Mouse (Mus musculus): ENCODE measurements at regions not wholly inside any gene's neighbourhood (a gene's known extent, or its start where the extent isn't known, plus 50 kb on each side); places are given as distances from the start of the nearest gene placed in this dataset.

GRCm38 (mm10) chr12:25252776-25253510 is 156.0 kb upstream of the Id2 start:
- in situ Hi-C loops (cut with MboI; ENCODE audit: unreplicated experiment in 2 of 2): no loop called here

- in situ Hi-C loops (cut with MboI; ENCODE audit: unreplicated experiment in 2 of 2): no loop called here
Measured at GRCm38 (mm10) chr12:25251411-25252171, 154.7 kb upstream of the Id2 start.

GRCm38 (mm10) chr12:25250881-25251280 is 153.9 kb upstream of the Id2 start:
- in situ Hi-C loops (cut with MboI; ENCODE audit: unreplicated experiment in 2 of 2): no loop called here

DNA sequence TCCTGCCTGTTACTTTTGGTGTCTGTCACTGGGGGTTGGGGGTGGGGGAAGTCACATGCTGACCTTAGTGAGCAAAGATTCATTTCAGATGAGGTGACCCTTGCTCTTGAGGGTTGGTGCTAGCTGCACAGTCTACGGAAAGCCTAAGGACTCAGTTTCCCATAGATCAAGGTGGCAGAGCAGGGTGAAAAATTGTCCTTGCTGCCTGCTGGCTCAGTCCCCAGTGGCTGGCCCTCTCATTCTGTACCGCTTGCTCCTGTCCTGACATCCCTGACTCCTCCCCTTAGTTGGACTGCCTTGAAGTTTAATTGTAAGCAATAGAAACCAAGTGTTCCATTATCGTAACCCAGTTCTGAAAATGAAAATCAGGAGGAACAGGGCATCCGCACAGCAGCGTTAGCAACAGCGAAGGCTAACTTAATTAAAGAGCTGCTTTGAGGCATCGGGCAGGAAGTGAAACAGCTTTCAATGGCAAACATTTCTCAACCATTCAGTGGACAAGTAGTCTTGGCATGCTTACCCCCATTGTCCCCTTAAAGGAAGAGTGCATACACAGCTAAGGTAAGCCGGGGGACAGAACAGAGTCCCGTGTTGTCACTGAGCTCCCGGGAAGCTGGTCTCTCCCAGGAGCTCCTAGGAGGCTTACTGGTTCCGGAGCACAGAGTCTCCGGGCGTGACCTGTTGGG is 151.9 kb upstream of the Id2 start:
- in situ Hi-C loops (cut with MboI; ENCODE audit: unreplicated experiment in 2 of 2): no loop called here

GRCm38 (mm10) chr12:25246566-25246965 is 149.6 kb upstream of the Id2 start:
- in situ Hi-C loops (cut with MboI; ENCODE audit: unreplicated experiment in 2 of 2): no loop called here

DNA sequence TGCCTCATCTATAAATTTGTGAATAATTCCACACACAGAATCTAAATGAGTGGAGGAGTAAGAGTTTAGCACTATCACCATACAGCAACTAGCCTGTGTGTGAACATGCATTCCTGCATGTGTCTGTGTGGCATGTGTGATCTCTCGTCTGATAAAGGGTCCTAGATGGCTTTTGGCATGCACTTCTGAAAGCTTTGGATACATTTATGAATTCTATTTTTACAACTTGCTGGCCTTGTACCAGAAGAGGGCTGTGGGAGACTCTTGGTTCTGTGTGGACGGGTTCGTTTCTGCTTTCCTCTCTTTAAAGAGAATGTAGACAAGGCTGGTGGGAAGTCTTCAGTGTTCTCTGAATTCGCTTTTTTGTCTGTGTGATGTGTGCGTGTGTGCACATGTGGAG is 148.7 kb upstream of the Id2 start:
- in situ Hi-C loops (cut with MboI; ENCODE audit: unreplicated experiment in 2 of 2): no loop called here

DNA sequence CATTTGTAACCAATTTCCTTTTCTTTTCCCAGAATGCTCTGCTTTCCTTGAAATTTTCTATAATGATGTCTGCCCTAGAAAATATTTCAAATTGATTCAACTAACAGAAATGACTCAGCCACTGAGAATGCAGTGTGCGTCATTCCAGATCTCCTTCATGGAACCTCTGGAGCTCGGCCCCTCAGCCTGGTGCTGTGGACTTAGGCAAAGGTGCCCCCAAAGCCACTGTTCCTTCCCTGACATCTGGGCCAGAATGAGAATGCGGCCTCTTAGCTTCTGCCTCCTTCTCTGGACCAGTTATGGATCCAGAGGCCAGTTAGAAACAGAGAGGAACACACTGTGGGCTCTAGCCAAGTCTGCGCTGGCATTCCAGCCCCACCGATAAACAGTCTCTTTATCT is 148.3 kb upstream of the Id2 start:
- in situ Hi-C loops (cut with MboI; ENCODE audit: unreplicated experiment in 2 of 2): no loop called here

GRCm38 (mm10) chr12:25244666-25245065 is 147.7 kb upstream of the Id2 start:
- in situ Hi-C loops (cut with MboI; ENCODE audit: unreplicated experiment in 2 of 2): no loop called here

GRCm38 (mm10) chr12:25243901-25244300 is 147.0 kb upstream of the Id2 start:
- in situ Hi-C loops (cut with MboI; ENCODE audit: unreplicated experiment in 2 of 2): no loop called here

DNA sequence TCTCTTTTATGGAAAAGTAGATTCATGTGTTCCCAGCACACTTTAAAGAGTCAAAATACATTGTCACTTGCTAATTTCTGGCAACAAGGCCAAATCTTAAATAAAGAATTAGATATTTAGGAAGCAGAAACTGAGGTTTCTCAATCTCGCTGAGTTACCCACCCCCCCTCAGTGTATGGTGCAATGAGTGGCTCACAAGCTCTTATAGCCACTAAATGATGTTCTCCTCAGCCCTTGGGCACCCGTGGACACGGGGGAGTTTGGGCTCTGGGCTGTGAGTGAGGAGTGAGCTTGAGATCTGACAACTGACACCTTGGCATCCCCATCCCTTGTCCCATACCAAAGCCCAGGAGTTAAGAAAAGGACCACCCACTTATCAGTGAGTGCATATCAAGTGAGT is 145.4 kb upstream of the Id2 start:
- in situ Hi-C loops (cut with MboI; ENCODE audit: unreplicated experiment in 2 of 2): no loop called here

DNA sequence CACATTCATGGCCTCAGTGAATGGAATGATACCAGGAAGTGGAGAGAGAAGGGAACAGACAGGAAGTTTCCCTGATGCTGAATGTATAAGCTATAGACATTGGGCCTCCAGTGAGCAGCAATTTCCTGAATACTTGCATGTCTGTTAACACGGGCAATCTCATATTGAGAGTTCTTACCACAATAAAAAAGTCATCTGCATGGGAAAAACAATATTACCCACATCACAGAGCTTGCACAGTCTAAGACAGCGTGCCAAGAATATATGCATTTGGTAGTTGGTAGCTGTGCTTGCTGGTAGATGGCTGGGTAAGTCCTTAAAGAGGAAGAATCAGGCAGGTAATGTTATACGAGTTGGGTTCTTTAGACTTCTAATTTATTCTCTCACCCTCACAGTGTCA is 144.7 kb upstream of the Id2 start:
- in situ Hi-C loops (cut with MboI; ENCODE audit: unreplicated experiment in 2 of 2): no loop called here

DNA sequence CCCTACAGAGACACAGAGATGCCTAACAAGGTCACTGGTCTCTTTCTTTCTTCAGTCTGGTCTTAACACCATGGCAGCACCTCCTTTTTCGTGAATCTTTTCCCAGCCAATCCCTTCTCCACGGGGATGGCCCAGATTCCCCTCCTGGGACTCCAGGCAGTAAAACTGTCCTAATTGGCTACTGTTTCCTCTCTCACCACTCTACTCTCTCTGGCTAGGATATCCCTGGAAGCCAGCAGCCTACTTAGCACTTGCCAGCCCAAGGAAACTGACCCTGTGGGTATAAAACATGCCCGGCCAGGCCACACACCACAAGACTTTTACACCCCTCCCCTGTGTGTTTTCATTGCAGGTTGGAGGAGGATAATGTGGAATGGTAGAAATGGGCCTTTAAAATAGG is 143.9 kb upstream of the Id2 start:
- in situ Hi-C loops (cut with MboI; ENCODE audit: unreplicated experiment in 2 of 2): no loop called here

GRCm38 (mm10) chr12:25240142-25240541 is 143.2 kb upstream of the Id2 start:
- in situ Hi-C loops (cut with MboI; ENCODE audit: unreplicated experiment in 2 of 2): no loop called here

- in situ Hi-C loops (cut with MboI; ENCODE audit: unreplicated experiment in 2 of 2): no loop called here
Measured at GRCm38 (mm10) chr12:25235071-25235470, 138.1 kb upstream of the Id2 start.

- in situ Hi-C loops (cut with MboI; ENCODE audit: unreplicated experiment in 2 of 2): no loop called here
Measured at GRCm38 (mm10) chr12:25234636-25235035, 137.7 kb upstream of the Id2 start.

- in situ Hi-C loops (cut with MboI; ENCODE audit: unreplicated experiment in 2 of 2): no loop called here
Measured at GRCm38 (mm10) chr12:25233027-25233535, 136.1 kb upstream of the Id2 start.

DNA sequence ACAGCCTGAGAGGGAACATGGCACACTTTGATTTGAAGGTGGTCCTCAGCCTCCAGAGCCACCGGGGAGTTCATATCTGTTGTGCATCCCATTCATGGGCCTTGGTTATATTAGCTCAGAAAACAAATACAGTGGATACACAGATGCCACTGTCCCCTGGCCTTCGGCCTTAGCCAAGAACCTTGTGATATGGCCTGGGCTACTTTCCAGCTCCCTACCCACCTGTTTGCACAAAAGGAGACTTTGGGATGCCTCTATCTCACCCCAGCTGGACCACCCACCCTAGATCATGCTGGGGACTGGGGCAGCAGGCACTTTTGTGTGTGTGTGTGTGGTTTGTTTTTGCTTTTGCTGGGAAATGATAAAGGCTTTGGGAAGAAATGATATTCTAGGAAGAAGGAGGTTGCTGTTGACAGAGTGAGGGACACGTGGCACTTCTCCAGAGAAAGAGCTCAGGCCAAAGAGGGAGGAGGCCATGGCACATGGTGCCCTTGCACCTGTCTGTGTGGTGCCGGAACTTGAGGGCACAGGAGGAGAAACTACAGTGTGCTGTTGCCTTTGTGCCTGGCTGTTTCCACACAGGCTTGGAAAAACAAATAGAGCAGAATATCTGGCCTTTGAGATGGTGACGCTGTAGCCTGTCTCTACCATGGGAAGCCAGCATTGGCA is 135.6 kb upstream of the Id2 start:
- in situ Hi-C loops (cut with MboI; ENCODE audit: unreplicated experiment in 2 of 2): no loop called here

DNA sequence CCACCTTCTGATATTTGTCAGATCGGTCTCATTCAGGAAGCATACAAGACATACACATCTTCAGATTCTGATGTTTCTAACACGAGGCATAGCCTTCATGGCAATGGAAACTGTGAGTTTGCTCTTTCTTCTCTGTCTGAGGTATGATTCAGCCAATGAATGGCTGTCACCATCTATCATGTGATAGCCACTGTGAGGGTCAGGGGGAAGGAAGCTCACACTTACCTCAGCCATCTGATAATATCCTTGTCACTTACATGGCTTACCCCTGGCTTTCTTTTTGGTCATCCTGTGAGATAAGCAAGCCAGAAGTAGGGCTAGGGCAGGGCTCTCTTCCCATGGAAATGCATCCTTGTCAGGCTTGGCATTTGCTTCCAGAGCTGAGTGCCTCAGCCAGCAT is 131.8 kb upstream of the Id2 start:
- in situ Hi-C loops (cut with MboI; ENCODE audit: unreplicated experiment in 2 of 2): loop anchor here in 1 of 2 experiments (10.0 kb wide), 1 partner anchor 846 kb away; no protein-coding TSS in a partner anchor

DNA sequence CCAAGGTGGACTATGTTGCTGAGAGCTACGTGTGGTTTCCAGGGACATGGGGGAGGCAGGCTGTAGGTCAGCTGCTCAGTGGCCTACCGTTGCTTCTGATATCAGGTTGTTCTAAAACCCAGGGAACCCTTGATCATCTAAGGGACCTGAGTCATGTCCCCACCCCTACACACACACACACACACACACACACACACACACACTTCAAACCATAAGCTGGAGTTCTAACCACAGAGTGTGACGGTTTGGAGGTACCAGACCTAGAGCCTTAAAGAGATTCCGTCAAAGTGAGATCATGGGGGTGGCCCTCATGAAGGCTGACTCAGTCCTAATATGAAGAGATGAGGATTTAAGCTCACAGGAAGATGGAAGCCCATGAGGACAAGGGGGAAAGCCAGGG is 130.8 kb upstream of the Id2 start:
- in situ Hi-C loops (cut with MboI; ENCODE audit: unreplicated experiment in 2 of 2): loop anchor here in 1 of 2 experiments (10.0 kb wide), 1 partner anchor 847 kb away; no protein-coding TSS in a partner anchor

GRCm38 (mm10) chr12:25224644-25225043 is 127.7 kb upstream of the Id2 start:
- in situ Hi-C loops (cut with MboI; ENCODE audit: unreplicated experiment in 2 of 2): loop anchor here in 1 of 2 experiments (10.0 kb wide), 1 partner anchor 850 kb away; no protein-coding TSS in a partner anchor
